Mouse (Mus musculus) heart, embryonic 13.5 days (tissue): ENCODE measurements around the gene Zdhhc12. TPM values are rescaled to one million over a fixed set of nuclear protein-coding genes. Genes with fewer than 3 reads are reported as not detected.
A peak's percentile ranks its signal among the peaks of the same experiment; 100 is the strongest.
"Not testable (repeated sequence)": the region's sequence is repeated elsewhere in the genome, so short reads cannot be mapped to it uniquely, and the experiment has no call there.

Experiments
- ATAC-seq: fragments of 200-750 bp; cut with Nextera tagmentation; 2 replicates; pipeline ENCODE4 v1.8.0; 2017; ENCODE audit warnings: moderate TSS enrichment; ENCODE audit not compliant: insufficient number of reproducible peaks, low FRiP score, low TSS enrichment; ENCODE audit errors: extremely low read depth
- H3K27ac ChIP-seq: fragments of 300-500 bp; sonication (generic); replicated peaks from 2 replicates; pipeline ENCODE4 v1.5.1; 2015; ENCODE audit warnings: moderate library complexity, mild to moderate bottlenecking, inconsistent platforms
- H3K27me3 ChIP-seq: fragments of 300-500 bp; sonication (generic); replicated peaks from 2 replicates; pipeline ENCODE4 v1.6.1; 2015; ENCODE audit warnings: mild to moderate bottlenecking, inconsistent platforms
- H3K36me3 ChIP-seq: fragments of 300-500 bp; sonication (generic); 2 replicates; pipeline ENCODE4 v1.6.1; 2015; ENCODE audit warnings: mild to moderate bottlenecking, inconsistent platforms
- H3K4me1 ChIP-seq: fragments of 300-500 bp; sonication (generic); 2 replicates; pipeline ENCODE4 v1.6.1; 2015; ENCODE audit warnings: inconsistent platforms
- H3K4me2 ChIP-seq: fragments of 300-500 bp; sonication (generic); 2 replicates; pipeline ENCODE4 v1.6.1; 2015; ENCODE audit warnings: inconsistent platforms, mild to moderate bottlenecking, moderate library complexity
- H3K4me3 ChIP-seq: fragments of 300-500 bp; sonication (generic); 2 replicates; pipeline ENCODE4 v1.5.1; 2015; ENCODE audit warnings: moderate library complexity, mild to moderate bottlenecking, inconsistent platforms
- H3K9ac ChIP-seq: fragments of 300-500 bp; sonication (generic); 2 replicates; pipeline ENCODE4 v1.6.1; 2015; ENCODE audit warnings: inconsistent platforms, mild to moderate bottlenecking, moderate library complexity
- H3K9me3 ChIP-seq: fragments of 300-500 bp; sonication (generic); 2 replicates; pipeline ENCODE4 v1.6.1; 2016; ENCODE audit warnings: inconsistent platforms
- WGBS: fragments of 180-500 bp; shearing (Covaris S2); methylation state at CpG from one replicate; pipeline ENCODE4 v1.1.7; 2015; ENCODE audit warnings: mixed read lengths; 5-methylcytosine and 5-hydroxymethylcytosine counted together
- polyA plus RNA-seq: library from polyadenylated mRNA; unstranded; fragments of >200 nt; fragmentation: Nextera tagmentation; extraction: Ambion mirVana; gene quantifications from 2 replicates; pipeline ENCODE4 v1.2.1, GENCODE M21; 2015

Zdhhc12 gene
- polyA plus RNA-seq = 36.5 and 45.5 TPM in 2 replicates

DNA sequence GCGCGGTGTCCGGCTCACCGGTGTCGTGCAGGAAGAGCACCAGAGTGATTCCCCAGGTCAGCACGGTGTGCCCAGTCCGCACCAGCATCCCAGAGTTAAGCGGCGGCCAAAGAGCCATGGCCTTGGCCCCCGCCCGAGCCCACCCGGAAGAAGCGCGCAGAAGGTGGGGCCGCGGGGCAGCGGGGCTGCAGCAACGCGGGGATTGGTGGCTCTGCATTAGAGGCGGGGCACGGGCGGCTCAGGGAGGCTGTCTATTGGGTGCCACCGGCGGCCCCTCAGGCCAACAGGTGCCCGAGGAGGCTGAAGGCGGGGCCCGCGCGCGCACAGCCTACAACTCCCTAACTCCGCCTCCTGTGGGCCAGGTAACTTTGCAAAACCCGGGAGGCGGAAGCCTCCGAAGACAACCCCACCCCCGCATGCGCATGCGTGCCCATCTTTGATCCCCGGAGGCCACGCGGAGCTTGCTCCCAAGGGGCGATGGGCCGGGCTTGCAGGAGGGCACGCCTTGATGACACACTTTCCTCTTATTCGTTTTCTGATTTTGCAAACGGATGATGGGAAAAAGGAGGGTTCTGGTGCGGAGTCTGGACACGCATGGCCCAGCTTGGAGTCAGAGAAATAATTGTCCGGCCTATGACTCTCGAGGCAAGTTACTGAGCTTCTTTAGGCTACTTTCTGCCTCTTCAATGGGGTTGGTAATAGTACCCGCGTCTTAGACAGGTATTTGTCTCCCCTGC is at the start of gene Zdhhc12:
Gene Zdhhc12, minus strand, starts transcription at position 178 of the 737 bp plus-strand sequence.
- peak within 1 kb of the TSS; percentile 74 for H3K4me3 ChIP-seq
- H3K36me3 ChIP-seq = peaks cover 38% of the 10 kb centered on the region
- no peaks in the 10 kb centered on the region for H3K9me3 ChIP-seq
- peak within 1 kb of the TSS; percentile 89 for H3K9ac ChIP-seq
- ATAC-seq = peak; percentile 96
- H3K4me1 ChIP-seq = peaks cover 23% of the 10 kb centered on the region
- H3K27me3 ChIP-seq = no peaks in the 10 kb centered on the region
- WGBS = under 1% methylated on average over 50 of the region's 51 CpGs
- peak within 1 kb of the TSS; percentile 63 for H3K27ac ChIP-seq
- H3K4me2 ChIP-seq = peak within 1 kb of the TSS; percentile 77

DNA sequence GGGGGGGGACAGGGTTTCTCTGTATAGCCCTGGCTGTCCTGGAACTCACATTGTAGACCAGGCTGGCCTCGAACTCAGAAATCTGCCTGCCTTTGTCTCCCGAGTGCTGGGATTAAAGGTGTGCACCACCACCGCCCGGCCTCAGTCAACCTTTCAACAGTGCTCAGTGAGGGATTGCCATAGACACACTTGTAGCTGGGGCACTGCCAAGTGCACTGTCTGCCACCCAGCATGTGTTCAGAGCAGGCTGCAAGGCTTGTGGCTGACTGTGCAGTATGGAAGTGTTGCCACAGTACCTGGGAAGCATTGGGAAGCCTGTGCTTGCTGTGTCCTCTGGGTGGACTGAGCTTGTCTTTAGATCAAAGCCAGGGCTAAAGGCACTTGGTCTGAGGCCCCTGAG is 46.6 kb upstream of the Zdhhc12 start:
- 90% methylated on average over 4 of the region's 4 CpGs for WGBS
- not testable (repeated sequence) for H3K9me3 ChIP-seq

DNA sequence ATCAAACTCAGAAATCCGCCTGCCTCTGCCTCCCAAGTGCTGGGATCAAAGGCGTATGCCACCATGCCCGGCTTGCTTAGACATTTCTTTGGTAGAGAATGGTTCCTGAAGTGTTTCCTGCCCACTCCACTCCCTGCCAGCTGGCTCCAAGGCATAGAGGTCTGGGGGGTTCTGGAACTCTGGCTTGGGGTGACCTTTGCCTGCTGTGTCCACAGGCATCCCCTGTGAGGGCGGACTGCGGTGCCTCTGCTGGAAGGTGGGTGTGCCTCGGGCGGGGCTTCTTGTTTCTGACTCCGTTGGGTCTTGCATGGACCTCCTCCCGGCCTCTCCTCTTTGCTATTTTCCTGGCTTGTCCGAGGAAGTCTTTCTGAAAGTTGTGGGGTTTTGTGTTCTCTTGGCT is 43.0 kb upstream of the Zdhhc12 start:
- 85% methylated on average over 10 of the region's 10 CpGs for WGBS
- no peaks in the 10 kb centered on the region for H3K27me3 ChIP-seq
- no peaks in the 10 kb centered on the region for H3K9me3 ChIP-seq
- peaks cover 59% of the 10 kb centered on the region for H3K36me3 ChIP-seq
- no peak for ATAC-seq
- H3K9ac ChIP-seq = no peak overlapping the region
- peaks cover 24% of the 10 kb centered on the region for H3K4me1 ChIP-seq
- H3K4me2 ChIP-seq = no peak overlapping the region
- H3K4me3 ChIP-seq = no peak overlapping the region
- H3K27ac ChIP-seq = no peak overlapping the region

More for the DNA sequence above, 46.6 kb upstream of the Zdhhc12 start:
- H3K4me3 ChIP-seq, H3K4me1 ChIP-seq, H3K27ac ChIP-seq, H3K9ac ChIP-seq, H3K4me2 ChIP-seq, ATAC-seq, H3K27me3 ChIP-seq: not testable (repeated sequence)
- H3K36me3 ChIP-seq = peaks cover 95% of the 10 kb centered on the region

DNA sequence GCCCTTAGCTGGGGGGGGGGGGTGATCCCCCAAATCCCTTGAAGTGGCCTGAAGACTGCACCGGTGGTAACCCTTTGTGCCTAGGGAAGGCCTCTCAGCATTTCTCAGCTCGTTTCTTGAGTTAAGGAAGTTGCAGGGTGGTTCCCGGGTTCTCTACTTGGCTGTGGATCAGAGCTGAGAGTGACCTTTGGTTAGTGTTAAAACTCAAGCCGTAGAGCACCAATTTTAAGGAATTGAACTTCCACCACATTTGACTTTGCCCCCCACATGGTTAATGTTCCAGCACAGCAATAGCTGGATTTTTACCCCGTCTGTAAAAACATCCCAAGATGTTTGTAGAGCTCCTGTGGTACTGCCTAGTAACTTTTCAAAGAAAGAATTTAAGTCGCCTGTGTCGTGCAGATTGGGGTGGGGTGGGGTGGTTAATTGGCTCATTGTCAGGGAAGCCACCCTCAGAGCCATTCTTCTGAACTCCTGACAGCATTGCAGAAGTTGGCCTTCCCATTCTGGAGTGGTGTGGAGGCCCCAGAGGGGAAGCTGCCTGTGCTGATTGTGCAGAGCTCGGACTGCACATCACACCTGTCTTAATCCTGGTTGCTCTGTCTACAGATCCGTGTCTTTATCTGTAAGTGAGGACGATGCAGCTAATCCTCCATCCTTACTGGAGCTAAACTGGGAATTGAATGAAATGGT is 41.6 kb upstream of the Zdhhc12 start:
- Histone ChIP-seq H3K36me3 (peaks cover 45% of the 10 kb centered on the region), H3K4me2 (peak overlapping the region; percentile 84), H3K9ac (peak overlapping the region; percentile 95), H3K9me3 (no peaks in the 10 kb centered on the region), H3K27me3 (no peaks in the 10 kb centered on the region), H3K27ac (peak overlapping the region; percentile 90), H3K4me3 (peak overlapping the region; percentile 91), H3K4me1 (peaks cover 24% of the 10 kb centered on the region)
- 64% methylated on average over 10 of the region's 10 CpGs for WGBS
- no peak for ATAC-seq

DNA sequence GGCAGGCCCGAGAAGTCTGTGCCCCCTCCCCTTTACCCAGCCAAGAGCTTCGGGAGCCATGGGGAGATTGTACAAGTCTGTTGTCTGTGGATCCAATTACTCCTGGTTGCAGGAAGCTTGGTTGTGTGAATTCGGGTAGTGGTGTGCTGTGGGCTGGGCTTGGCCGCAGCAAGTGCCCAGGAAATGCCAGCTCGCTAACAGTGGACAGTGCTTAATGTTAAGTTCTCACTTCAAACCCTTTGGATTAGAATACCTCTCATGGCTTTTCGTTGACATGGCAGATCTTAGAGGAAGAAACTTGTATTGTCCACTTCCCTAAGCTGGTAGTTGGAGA is 40.9 kb upstream of the Zdhhc12 start:
- peak overlapping the region; percentile 90 for H3K27ac ChIP-seq
- H3K9ac ChIP-seq = peak overlapping the region; percentile 95
- no peaks in the 10 kb centered on the region for H3K9me3 ChIP-seq
- H3K4me1 ChIP-seq = peaks cover 24% of the 10 kb centered on the region
- ATAC-seq = no peak
- 23% methylated on average over 6 of the region's 6 CpGs for WGBS
- H3K4me3 ChIP-seq = peak overlapping the region; percentile 91
- H3K27me3 ChIP-seq = no peaks in the 10 kb centered on the region
- peak overlapping the region; percentile 84 for H3K4me2 ChIP-seq
- peaks cover 40% of the 10 kb centered on the region for H3K36me3 ChIP-seq

DNA sequence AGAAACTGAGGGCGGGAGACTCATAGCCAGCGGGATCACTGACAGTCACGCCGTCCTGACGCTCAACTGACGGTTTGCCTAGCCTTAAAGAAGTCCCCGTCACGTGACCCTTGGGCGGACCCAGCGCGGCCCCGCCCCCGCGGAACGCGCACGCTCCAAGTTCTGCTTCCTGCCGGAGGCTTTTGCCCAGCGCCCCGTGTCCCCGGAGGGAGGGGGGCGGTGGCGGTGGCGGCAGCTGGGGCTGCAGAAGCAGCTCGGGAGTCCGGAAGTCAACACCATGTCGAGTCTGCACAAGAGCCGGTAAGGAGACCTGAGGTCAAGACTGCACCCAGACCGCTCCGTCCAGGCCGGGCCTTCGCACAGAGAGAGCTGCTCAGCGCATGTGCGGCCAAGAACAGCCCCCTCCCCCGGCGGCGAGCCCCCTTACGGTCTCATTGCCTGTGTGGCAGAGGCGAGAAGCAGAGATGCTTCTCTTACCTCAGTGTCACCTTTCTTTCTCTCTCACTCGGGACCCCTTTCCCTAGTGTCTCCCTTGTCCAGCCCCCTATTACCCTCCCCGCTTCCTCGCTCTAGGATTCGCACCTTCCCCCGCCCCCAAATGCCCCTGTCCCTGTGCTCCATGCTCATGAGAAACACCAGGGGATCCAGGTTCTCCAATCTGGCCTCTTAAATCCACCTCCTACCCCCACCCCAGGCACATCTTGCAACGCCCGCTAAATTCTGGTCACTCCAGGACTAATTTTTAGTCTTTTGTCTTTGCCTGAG is 40.3 kb upstream of the Zdhhc12 start, which contains the start of gene Tbc1d13:
Gene Tbc1d13, plus strand, starts transcription at position 134 of the 765 bp plus-strand sequence.
- H3K4me3 ChIP-seq = peak within 1 kb of the TSS; percentile 91
- peak within 1 kb of the TSS; percentile 95 for H3K9ac ChIP-seq
- under 1% methylated on average over 46 of the region's 46 CpGs for WGBS
- peaks cover 37% of the 10 kb centered on the region for H3K36me3 ChIP-seq
- peak within 1 kb of the TSS; percentile 84 for H3K4me2 ChIP-seq
- no peaks in the 10 kb centered on the region for H3K27me3 ChIP-seq
- no peaks in the 10 kb centered on the region for H3K9me3 ChIP-seq
- ATAC-seq = peak; percentile 92
- peak within 1 kb of the TSS; percentile 90 for H3K27ac ChIP-seq
- H3K4me1 ChIP-seq = peaks cover 24% of the 10 kb centered on the region

DNA sequence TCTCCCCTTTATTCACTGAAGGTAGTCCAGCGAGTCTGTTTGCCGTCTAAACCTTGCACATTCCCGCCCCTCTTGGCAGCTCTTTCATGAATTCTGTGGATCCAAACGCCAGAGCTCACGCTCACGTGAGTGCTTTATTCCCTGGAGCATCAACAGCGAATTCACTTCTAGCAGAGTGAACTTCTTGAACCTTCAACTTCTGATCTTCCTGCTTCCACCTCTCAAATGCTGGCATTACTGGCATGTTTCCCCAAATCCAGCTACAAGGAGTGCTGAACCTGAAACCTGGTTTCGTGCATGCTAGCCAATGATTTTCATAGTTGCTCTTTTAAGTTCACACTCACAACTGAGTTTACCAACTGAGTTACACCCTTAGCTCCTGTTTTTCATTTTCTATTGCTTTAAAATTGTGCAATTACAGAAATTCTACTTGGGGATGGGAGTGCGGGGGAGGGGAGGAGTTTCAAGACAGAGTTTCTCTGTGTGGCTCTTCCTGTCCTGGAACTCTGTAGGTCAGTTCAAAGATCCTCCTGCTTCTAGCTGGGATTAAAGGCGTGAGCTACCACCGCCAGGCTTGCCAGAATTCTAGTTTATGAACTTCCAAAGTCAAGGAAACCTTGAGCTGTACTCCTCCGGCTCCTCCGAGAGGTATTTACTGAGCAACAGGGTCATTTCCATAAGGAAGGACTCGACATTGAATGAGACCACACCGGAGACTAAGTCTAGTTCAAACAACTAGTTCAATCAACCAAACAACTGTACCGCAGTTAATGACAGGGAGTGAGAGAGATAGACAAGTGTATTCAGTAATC is 39.6 kb upstream of the Zdhhc12 start:
- H3K4me2 ChIP-seq = peak overlapping the region; percentile 84
- H3K4me3 ChIP-seq = peak overlapping the region; percentile 91
- no peaks in the 10 kb centered on the region for H3K27me3 ChIP-seq
- ATAC-seq = no peak
- H3K36me3 ChIP-seq = peaks cover 29% of the 10 kb centered on the region
- H3K27ac ChIP-seq = peak overlapping the region; percentile 90
- H3K4me1 ChIP-seq = peaks cover 24% of the 10 kb centered on the region
- 19% methylated on average over 16 of the region's 16 CpGs for WGBS
- peak overlapping the region; percentile 95 for H3K9ac ChIP-seq
- no peaks in the 10 kb centered on the region for H3K9me3 ChIP-seq

DNA sequence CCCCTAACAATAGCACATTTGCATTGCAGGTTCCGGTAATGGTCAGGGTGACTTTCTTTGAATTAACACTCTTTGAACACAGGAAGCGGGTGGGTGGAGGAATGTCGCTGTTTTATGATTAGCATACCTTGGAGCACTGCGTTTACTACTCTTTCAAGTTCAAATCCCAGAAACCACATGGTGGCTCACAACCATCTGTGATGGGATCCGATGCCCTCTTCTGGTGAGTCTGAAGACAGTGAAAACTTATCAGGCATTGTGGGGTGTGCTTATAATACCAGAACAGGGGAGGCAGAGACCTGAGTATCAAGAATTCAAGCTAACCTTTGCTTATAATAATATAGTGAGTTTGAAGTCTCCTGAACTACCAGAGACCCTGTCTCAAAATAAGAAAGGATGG is 37.8 kb upstream of the Zdhhc12 start:
- ATAC-seq, H3K27me3 ChIP-seq, H3K4me2 ChIP-seq, H3K4me3 ChIP-seq, H3K9ac ChIP-seq, H3K27ac ChIP-seq, H3K9me3 ChIP-seq: not testable (repeated sequence)
- peaks cover 24% of the 10 kb centered on the region for H3K4me1 ChIP-seq
- WGBS = 59% methylated on average over 5 of the region's 5 CpGs
- peaks cover 11% of the 10 kb centered on the region for H3K36me3 ChIP-seq

GRCm38 (mm10) chr2:30130156-30130555 is 36.7 kb upstream of the Zdhhc12 start:
- Histone ChIP-seq H3K4me3 (no peak overlapping the region), H3K9me3 (no peaks in the 10 kb centered on the region), H3K27ac (no peak overlapping the region), H3K36me3 (peaks cover 1% of the 10 kb centered on the region; the same call in 1 of the 2 replicates), H3K4me2 (no peak overlapping the region), H3K4me1 (peaks cover 22% of the 10 kb centered on the region), H3K27me3 (no peaks in the 10 kb centered on the region), H3K9ac (no peak overlapping the region)
- ATAC-seq = no peak
- WGBS = 78% methylated on average over 4 of the region's 4 CpGs

GRCm38 (mm10) chr2:30128789-30129188 is 35.3 kb upstream of the Zdhhc12 start:
- no peaks in the 10 kb centered on the region for H3K36me3 ChIP-seq
- H3K4me1 ChIP-seq = peaks cover 16% of the 10 kb centered on the region
- H3K9ac ChIP-seq = no peak overlapping the region
- no peak overlapping the region for H3K4me3 ChIP-seq
- H3K27ac ChIP-seq = no peak overlapping the region
- H3K9me3 ChIP-seq = no peaks in the 10 kb centered on the region
- 29% methylated on average over 2 of the region's 2 CpGs for WGBS
- no peak overlapping the region for H3K4me2 ChIP-seq
- H3K27me3 ChIP-seq = no peaks in the 10 kb centered on the region
- ATAC-seq = no peak
